Mouse (Mus musculus): Measurements from ENCODE around the gene Kcnrg.
A peak's percentile ranks its signal among the peaks of the same experiment; 100 is the strongest.
"Not testable (repeated sequence)": the region's sequence is repeated elsewhere in the genome, so short reads cannot be mapped to it uniquely, and the experiment has no call there.

Gene Kcnrg

DNA sequence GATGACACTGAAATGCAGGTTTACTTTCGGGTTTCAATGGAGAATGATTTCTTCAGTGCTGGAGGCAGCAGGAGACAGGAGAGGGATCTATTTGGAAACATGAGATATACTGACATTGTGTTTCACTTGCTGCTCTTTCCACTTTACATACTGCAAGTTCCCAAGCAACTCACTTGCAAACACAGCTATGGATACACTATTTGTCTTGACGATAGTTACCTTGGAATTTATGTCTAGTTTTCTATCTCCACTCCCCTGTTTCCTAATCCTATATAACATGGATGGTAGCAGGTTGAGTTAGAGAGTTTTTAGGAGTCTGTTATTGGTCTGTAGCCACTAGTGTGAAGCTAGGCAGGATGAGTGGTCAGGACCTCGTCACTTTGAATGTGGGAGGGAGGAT is at the start of gene Kcnrg:
Gene Kcnrg (plus strand): TSS at position 301 of the 400 bp plus-strand sequence.
- DNase-seq (ENCODE audit: low read depth, low spot score): no peak

DNA sequence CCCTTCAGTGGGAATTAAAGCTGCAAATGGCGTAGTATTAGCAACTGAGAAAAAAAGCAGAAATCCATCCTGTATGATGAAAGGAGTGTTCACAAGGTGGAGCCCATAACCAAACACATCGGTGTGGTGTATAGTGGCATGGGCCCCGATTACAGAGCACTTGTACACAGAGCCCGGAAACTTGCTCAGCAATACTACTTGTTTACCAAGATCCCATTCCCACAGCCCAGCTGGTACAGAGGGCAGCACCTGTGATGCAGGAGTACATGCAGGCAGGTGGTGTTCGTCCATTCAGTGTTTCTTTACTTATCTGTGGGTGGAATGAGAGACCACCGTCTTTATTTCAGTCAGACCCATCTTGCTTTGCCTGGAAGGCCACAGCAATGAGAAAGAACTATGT is 48.4 kb upstream of the Kcnrg start:
- DNase-seq (ENCODE audit: low read depth, low spot score): no peak

DNA sequence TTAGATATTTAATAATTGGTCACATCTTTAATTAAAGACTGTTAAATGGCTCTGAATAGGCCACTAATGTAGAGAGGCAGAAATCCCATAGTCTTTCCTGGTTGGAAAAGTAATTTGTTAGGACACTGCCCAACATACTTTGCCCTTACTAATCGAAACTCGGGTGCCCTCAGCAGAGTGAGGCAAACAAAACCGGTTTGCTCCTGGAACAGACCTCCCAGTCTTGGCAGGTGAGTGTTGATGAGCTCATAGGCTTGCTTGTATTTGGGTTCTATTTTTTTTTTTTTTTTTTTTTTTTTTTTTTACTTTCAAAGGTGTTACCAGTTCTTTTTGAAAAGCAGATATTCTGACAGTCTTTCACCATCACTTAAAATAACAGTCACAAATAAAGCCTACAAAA is 47.4 kb upstream of the Kcnrg start:
- DNase-seq (ENCODE audit: low read depth, low spot score): no peak

DNA sequence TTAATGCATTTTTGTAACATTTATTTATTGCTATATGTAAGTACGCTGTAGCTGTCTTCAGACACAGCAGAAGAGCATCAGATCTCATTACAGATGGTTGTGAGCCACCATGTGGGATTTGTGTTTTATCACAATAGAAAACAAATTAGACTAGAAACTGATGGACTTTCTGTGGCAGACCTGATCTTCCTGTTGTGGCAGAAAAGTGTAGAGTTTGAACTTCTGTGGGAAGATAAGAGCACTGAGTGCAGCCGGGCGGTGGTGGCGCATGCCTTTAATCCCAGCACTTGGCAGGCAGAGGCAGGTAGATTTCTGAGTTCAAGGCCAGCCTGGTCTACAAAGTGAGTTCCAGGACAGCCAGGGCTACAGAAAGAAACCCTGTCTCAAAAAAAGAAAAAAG is 41.0 kb upstream of the Kcnrg start:
- not testable (repeated sequence) for DNase-seq (ENCODE audit: low read depth, low spot score)

DNA sequence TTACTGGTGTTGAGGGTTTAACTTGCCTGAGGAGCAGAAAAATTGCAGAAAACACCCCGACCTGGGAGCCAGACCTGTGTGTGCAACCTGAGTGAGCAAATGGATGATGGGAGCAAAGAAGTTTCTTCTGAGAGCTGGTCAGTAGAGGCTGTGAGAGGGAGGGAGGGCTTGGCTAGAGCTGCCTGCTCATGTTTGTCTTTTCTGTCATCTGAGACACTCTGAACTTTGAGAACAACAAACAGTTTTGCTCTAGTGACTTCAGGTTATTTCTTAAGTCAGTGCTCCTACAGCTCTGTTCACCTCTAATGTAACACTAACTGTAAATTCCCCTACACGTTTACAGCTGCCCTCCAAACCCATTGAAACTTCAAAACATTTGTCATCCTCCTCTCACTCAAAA is 37.9 kb upstream of the Kcnrg start:
- no peak for DNase-seq (ENCODE audit: low read depth, low spot score)

DNA sequence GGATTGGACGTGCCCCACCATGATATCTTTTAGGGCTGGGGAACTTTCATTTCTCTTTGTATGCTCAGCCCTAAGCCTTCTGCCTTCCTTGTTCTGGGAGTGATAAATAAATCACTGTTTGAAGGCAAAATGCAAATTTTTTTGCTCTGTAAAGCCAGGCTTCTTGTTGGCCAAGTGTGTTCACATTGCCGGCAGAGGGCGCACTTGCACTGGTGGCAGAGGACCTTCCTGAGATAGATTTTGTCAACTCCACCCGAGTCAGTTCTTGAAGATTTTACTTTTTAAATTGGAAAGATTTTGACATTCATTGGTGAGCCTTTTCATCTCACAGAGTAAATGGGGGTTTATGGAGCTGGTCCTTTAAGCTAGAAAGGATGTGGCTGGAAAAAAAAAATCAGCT is 35.9 kb upstream of the Kcnrg start:
- DNase-seq (ENCODE audit: low read depth, low spot score): peak; percentile 68

DNA sequence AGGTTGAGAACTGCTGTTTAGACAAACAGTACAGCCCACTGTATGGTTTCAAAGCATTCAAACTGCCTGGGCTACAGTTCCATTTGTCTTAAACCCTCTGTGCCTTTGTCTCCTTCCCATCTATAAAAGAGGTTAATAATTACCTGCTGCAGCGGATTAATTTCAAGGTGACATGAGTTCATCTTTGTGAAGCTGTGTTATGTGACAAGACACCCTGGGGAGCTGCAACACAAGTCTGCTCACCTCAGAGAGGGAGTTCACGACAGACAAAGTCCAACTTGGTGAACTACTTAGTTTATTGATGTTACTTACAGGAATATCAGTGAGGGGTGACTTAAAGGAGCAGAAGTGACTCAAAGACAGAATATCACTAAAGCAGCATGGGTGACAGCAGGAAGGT is 35.1 kb upstream of the Kcnrg start:
- no peak for DNase-seq (ENCODE audit: low read depth, low spot score)

DNA sequence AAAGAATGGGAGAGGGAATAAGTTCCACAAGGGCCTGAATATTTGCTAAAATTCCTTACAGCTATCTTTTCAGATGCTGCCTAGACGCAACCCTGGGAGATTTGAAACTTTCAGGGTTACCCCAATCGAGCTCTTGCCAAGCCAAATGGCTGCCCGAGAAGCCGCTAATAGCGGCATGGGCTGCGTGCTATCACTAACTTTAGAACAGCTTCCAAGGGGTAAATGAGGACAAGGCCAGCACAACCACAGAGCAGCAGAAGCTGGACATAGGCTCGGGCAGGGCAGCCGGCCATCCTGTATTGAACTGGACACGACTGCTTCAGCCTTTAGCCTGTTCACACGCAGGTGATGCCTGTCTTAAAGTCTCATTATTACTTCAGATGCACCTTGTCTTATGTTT is 32.2 kb upstream of the Kcnrg start:
- no peak for DNase-seq (ENCODE audit: low read depth, low spot score)

DNA sequence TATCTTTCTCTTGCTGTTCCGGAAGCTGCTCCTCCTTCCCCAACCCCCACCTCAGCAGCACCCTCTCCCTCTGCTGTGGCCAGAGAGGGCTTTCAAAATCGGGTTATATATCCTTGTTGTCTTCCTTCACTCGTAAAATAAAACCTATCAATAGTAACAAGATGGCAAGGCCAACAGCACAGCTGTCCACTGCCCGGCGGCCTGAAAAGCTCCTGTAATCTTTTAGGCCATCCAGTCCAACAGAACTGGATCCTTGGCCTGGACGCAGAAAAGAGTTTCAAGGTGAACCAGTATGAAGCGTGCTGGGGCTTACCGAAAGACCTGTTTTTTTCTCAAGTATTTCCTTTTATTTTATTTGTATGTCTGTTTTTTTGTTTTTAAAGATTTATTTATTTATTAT is 31.3 kb upstream of the Kcnrg start:
- DNase-seq (ENCODE audit: low read depth, low spot score): no peak

DNA sequence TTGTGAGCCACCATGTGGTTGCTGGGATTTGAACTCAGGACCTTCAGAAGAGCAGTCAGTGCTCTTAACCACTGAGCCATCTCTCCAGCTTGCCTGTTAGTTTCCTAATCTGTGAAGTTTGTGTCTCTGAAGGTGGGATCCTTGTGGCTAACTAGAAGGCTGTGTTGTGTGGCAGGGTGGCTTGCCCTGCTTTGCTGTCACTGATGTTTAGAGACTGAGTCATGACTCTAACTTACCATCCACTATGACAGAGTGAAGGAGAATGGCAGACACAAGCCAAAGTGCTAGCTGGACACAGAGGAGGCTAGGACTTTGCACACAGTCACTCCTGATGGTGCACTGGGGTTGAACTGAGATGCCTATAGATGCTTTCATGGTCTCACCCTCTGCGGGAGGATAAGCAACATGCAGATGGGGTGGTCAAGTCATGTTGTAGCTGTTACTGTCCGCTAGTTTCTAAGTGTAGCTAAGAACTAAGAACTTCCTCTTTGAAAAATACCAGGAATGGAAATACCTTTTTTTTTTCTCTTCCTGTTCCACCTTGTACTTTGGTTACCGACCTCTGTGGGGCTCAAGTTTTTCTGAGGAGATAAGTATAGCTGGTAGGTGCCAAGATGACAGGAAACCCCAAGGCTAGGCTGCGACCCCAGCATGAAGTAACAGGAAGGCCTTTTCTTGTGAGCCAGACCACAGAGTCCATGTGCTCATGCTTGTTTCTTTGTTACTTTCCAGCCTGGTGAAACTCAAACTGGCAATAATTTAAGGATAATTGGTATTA is 17.8 kb upstream of the Kcnrg start:
- no peak for DNase-seq (ENCODE audit: low read depth, low spot score)

DNA sequence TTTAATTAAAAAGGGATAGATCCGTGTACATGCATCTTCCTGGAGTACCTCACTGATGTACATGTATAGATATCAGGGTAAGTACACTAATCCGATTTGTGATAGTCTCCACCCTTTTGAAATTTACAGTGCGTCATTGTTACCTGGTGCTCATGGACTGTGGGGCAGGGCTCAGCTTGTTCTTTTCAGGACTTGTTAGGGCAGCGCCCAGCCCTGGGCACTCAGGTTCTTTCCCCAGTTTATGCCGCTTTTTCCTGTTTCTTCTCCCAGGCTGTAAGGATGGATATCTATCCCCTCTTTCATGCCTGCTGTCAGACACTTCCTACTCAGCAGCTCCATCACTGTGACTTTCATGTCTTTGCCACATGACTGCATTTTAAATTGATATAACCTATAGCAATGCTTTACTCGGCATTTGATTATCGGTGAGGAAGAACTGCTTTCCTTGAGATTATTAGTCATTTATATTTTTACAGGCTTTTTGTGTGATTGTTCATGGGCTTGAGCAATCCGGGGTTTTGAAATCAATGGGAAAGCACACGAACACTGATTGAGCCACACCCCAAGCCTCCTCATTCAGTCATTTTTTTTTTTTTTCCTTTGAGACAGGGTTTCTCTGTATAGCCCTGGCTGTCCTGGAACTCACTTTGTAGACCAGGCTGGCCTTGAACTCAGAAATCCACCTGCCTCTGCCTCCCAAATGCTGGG is 10.4 kb upstream of the Kcnrg start:
- DNase-seq (ENCODE audit: low read depth, low spot score): no peak

DNA sequence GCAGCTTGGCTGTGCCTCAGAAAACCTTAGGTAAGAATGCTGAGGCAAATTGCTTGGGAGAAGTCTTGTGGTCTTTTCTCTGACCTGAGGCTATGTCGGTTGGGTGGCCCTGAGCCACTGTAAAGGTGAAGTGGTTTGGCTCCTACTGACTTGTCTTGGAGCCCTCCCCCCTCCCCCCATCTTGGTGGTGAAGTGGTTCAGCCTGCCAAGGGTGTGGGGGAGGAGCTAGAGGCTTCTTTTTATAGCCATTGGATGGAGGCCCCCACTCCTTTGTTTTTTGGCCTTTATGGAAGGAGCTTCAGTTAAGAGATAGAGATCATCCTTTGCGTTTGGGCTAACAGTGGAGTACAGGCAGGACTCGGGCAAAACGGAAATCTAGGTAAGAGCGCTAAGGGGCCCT is 9.3 kb upstream of the Kcnrg start, which contains the start of gene Trim13:
Gene Trim13 (plus strand): TSS at position 280 of the 400 bp plus-strand sequence.
- no peak for DNase-seq (ENCODE audit: low read depth, low spot score)

DNA sequence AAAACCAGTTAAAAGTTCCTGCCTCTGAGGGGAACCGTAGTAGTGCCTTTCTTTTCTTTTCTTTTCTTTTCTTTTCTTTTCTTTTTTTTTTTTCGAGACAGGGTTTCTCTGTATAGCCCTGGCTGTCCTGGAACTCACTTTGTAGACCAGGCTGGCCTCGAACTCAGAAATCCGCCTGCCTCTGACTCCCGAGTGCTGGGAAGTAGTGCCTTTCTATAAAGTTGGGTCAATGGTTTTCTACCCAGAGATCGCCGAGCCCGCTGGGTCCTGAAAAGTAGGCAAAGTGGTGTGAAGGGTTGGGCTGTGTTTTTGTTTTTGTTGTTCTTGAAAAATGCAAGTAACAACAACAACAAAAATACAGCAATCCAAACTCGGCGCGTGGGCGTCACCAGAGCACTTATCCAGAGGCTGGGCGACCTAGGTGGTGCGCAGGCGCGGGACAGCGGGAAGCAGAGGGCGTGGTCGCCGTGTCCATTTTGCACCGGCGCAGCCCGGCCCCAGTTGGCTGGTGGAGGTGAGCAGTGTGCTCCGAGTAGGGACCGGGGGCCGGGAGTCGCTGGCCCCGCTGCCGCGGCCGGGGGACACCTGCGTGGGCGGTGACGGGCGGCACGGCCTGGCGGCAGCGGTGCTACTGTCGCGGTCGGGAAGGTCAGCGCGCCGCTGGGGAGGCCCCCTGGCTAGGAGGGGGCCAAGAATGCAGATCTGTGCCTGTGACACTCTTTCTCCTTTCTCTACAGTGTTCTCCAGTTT is 8.0 kb upstream of the Kcnrg start:
- peak; percentile 80 for DNase-seq (ENCODE audit: low read depth, low spot score)

DNA sequence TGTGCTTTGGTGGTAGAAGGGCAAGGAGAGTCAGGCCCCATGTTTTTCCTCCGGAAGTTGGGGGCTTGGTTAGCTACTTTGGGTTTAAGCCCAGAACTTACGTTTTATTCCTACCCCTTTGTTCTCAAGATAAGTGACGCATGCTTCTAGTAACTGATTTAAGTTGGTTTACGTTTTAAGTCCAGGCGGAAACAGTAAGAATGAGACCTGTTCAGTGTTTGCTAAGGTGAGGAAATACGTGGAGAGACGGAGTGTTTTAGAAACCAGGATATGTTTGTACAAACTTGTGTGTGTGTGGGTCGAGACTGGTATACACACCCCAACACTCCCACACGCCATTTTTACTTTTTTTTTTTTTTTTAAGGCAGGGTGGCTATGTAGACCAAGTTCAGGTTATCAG is 5.9 kb upstream of the Kcnrg start:
- DNase-seq (ENCODE audit: low read depth, low spot score): no peak

DNA sequence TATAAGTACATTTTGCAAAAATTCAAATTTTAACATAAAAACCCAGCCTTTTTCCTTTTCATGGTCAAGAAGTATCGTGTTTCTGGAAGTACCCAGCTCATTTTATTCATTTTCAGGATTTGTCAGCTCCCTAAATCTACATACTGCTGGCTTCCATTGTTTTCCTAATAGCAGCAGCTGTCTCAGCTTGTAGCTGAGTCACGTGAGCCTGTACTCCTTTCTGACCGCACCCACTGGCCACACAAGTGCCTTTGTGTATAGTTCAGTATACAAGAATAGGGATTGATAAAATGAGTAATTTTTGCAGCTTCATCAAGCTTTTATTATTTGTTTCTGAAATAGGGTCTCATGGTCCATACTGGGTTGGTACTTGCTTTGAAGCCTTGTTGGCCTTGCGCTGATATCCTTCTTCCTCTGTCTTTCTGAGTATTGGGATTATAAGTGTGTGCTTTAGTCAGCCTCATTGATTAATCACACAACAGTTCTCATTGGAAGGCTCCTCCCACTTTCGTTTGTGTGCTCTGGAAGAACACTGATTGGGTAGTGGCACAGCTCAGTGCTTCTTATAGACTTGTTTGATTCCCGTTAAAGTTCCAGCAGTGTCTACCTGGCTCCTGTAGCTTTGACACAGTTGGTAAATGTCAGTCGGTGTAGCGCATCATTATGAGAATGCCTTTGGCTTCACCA is 4.0 kb upstream of the Kcnrg start:
- DNase-seq (ENCODE audit: low read depth, low spot score): no peak

DNA sequence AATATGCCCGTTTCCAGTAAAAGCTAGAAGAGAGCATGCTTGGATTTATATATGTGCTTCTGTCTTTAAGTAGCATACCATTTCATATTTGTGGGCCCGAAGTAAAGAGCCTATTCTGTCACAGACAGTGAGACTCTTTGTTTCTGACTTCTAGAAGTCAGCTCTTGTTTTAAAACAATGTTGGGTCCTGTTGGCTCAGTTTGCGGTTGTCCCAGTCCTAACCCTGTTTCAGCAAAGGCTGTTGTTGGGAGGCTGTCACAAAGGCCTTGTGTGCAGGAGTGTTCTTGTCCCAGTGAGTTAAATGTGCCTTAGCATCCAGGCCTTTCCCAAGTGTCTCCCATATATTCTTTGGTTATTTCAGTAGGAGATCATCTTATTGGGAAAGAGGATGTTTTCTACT is 3.2 kb upstream of the Kcnrg start:
- DNase-seq (ENCODE audit: low read depth, low spot score): no peak

DNA sequence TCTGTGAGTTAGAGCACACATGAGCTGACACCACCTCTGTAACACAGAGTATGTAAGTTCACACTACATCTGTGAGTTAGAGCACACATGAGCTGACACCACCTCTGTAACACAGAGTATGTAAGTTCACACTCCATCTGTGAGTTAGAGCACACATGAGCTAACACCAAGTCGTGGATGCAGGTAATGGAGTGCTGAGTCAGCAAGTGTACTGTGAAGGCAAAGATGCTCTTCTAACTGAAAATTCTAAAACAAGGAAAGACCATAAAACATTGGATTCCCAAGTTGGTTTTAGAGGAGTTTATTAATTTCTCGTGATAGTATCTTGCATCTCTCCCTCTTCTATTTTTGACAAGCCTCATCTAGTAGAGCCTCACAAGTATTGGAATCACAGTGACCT is 1.2 kb upstream of the Kcnrg start:
- not testable (repeated sequence) for DNase-seq (ENCODE audit: low read depth, low spot score)

DNA sequence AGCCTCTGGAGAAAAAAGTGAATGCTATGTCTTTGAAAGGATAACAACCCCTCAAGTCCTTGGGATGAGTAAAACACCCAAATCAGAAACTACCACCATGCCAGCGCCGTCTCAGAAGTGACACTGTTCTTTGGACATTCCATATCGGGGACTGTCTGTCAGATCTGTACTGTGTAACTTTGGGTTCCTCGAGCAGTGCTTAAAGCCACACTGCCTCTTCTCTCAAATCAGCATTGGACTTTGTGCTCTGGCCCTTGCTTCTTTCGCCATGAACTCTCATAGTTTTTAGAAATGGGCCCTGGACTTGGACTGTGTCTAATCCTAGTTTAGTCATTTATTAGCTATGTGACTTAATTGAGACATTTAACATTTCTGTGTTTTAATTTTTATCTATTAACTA is 4.5 kb downstream of the Kcnrg start:
- DNase-seq (ENCODE audit: low read depth, low spot score): no peak

DNA sequence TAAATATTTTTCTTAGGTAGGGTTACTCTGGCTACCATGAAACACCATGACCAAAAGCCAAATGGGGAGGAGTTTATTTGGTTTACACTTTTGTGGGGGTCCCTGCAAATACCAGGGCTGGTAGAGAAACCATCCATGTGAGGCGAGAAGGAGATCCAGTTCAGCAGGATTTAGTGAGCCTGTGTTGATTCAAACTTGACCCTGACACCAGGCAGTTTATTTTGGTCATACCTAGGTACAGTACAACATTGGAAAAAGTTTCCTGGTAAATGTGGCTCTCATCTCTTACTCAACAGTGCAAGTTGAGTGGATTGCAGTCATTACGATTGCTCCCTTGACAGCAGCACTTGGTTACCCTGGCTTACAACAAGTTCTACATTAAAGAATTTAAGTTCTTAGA is 6.1 kb downstream of the Kcnrg start:
- DNase-seq (ENCODE audit: low read depth, low spot score): no peak

DNA sequence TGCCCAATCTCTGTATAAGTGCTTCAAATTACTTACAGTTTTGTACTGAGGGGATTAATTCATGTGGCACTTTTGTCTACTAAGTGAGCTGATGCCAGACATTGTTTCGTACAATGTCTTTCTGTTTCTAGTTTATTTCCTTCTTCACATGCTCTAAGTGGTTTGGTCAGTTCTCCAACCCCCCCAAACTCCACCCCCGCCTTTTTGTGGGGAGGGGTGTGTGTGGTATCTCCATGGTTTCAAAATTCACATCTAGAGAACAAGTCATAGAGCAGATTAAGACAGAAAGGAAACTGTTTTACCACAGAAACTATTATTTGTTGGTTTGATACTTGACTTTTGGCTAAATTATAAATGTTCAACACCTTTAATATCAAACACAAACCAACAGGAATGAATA is 13.1 kb downstream of the Kcnrg start:
- DNase-seq (ENCODE audit: low read depth, low spot score): no peak

DNA sequence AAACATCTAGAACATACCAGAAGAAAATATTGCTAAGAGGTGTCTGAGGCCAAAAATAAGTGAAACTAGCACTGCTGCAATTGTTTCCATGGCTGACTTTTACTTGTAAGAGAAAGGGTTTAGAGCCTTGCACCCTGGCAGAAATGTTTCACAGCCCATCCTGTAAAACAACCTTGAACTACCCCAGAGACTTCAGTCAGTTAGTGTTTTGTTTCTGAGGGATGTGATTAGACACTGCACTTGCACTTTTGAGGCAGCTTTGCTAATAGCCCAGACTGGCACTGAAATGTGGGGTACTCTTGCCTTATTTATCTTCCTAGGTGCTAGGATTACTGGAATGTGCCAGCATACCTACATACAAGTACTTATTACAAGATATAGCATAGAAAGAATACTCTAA is 28.7 kb downstream of the Kcnrg start:
- no peak for DNase-seq (ENCODE audit: low read depth, low spot score)

DNA sequence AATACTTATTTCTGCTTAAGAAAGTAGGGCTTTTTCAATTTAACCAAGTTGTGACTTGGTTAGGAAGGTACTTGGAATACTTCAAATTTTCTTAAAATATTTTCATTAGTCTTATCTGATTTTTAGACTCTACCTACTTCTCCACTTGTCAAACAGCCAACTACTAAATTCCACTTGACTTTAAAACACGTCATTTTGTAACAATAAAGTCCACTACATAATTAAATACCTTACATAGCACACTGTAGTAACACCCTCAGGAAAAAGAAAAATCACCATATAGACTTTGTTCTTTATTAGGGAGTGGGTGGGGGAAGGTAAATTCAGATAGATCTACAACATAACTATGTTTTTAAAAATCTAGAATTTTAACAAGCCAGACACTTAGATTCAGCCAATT is 35.4 kb downstream of the Kcnrg start:
- DNase-seq (ENCODE audit: low read depth, low spot score): no peak

All from c-Kit-negative CD71-positive TER-119-positive erythroid progenitor cells, embryonic 14.5 days (primary cell).